Mouse (Mus musculus): Measurements from ENCODE around the gene Dnal1. TPM values are rescaled to one million over a fixed set of nuclear protein-coding genes. Genes with fewer than 3 reads are reported as not detected.
A peak's percentile ranks its signal among the peaks of the same experiment; 100 is the strongest.
"Not testable (repeated sequence)": the region's sequence is repeated elsewhere in the genome, so short reads cannot be mapped to it uniquely, and the experiment has no call there.

Gene Dnal1
- total RNA-seq (2022) = 10 to 100 TPM; 76.7 to 97.3 (median 85.4) TPM

DNA sequence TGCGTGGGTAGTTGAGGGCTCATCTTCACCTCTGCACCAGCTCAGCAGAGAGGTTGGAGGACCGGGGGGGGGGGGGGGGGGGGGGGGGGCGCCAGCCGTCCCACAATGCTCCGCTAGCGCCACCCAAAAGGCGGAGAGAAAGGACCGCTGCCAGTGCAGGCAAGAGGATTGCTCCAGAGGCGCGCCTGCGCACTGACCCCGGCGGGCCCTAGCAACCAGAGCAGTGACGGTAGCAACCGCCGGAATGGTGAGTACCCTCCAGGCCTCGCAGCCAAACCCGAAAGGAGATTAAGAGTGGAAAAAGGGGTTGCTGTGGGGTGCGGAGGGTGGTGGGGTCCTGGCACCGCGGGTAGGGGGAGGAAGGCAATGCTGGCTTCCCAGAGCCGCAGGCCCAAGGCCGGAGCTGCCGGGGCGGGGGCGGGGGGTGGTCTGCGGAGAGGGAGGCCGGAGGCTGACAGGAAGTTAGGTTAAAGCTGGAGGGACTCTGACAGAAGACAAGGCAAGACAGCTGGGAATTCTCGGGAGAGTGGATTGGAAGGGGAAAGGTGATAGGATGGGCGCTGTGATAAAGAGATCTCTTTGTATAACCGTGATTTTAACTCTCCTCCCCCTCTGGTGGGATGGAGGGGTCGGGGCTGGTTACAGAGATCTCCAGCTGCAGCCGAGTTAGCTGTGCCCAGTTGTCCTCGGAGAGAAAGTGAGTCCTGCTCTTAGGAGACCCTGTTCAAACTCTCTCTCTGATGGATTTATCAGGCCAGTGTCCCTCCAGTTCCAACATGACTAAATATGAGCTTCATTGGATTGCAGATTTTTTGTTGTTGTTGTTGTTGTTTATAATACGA lies at the start of gene Dnal1:
TSS of gene Dnal1 (plus strand) at position 214 of the 842 bp plus-strand sequence.
- peak; percentile 74 to 85 for DNase-seq (ENCODE audit: low spot score in 2 of 2)

DNA sequence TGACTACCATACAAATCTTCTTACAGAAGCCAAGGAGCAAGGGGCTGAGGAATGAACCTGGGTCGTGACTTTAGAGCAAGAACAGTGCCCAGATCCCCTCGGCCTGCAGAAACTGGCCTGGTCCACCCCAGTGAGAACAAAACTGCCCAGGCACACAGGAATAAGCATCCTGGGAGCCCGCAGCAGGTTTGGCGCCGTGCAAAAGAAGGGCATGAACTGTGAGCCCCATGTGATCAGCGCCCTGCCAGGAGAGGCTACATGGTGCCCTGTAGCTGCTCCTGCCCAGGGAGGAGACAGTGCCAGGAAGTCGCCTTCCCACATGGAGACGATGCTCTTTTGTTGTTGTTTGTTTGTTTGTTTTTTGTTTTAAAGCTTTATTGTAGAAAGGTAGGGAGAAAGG lies 49.5 kb upstream of the Dnal1 start:
- DNase-seq (ENCODE audit: low spot score in 2 of 2) = no peak

GRCm38 (mm10) chr12:84067752-84068151 lies 46.4 kb upstream of the Dnal1 start:
- no peak for DNase-seq (ENCODE audit: low spot score in 2 of 2)

DNA sequence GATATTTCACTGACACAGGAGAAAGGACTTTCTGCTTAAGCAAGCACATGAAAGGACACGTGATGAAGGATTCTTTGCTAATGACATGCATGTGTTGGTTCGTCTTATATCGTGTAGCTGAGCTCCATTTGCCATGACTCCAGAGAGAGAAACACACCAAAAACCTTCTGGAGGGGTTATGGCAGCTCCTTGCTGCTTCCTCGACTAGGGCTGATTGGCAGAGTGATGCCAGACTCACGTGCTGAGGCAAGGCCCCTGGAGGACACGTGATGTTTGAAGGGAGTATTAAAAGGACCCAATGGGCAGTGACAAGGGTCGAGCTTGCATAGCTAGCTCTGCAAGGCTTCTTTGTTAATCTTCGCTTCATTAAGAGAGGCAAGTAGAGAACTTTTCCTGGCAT lies 45.9 kb upstream of the Dnal1 start:
- no peak for DNase-seq (ENCODE audit: low spot score in 2 of 2)

- DNase-seq (ENCODE audit: low spot score in 2 of 2) = no peak
These were observed 45.2 kb upstream of the Dnal1 start, which contains the start of gene Acot5 for GRCm38 (mm10) chr12:84068986-84069385. Acot5 (plus strand) TSS chr12:84069325.

DNA sequence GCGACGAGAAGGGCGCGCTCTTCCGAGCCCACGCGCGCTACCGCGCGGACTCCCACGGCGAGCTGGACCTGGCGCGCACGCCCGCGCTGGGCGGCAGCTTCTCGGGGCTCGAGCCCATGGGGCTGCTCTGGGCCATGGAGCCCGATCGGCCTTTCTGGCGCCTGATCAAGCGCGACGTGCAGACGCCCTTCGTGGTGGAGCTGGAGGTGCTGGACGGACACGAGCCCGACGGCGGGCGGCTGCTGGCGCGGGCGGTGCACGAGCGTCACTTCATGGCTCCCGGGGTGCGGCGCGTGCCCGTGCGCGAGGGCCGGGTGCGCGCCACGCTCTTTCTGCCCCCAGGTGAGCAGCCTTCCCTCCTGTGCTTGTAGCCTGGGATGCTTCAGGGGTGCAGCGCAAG lies 44.6 kb upstream of the Dnal1 start:
- peak in 1 of 2 experiments; percentile 30 for DNase-seq (ENCODE audit: low spot score in 2 of 2)

DNA sequence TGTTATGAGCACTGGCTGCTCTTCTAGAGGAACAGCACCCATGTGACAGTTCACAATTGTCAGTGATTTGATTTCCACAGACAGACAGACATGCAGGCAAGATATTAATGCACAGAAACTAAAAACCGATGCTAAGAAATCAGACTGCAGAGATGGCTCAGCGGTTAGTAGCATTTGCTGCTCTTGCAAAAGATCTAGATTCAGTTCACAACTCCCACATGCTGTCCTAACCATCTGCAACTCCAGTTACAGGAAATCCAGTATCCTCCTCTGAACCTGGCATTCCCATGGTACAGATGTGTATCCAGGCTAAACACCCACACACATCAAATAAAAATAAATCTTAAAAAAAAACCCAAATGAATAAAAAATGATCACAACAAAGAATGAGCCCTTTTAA lies 42.5 kb upstream of the Dnal1 start:
- DNase-seq (ENCODE audit: low spot score in 2 of 2) = peak; percentile 37 to 59

GRCm38 (mm10) chr12:84077371-84077990 lies 36.7 kb upstream of the Dnal1 start:
- DNase-seq (ENCODE audit: low spot score in 2 of 2) = no peak

- DNase-seq (ENCODE audit: low spot score in 2 of 2) = no peak
These were observed 30.3 kb upstream of the Dnal1 start for GRCm38 (mm10) chr12:84083842-84084241.

DNA sequence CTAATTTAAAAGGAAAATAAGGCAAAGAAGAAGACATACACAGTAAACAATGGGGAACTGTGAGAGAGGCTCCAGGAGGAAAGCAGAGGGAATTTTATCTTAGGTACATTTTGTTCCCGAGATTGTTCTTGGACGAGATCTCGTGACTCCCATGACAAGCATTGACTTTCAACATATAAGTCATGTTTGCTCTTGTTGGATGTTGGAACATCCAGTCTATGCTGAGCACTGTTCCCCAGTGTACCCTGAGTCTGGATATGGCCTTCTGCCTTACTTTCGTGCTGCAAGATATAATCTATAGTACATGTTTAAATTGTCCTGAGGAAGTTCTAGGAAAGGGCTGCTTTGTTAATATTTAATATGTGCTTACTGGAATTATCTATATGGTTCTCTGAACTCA lies 29.6 kb upstream of the Dnal1 start:
- DNase-seq (ENCODE audit: low spot score in 2 of 2) = no peak

GRCm38 (mm10) chr12:84094666-84095065 lies 19.5 kb upstream of the Dnal1 start:
- DNase-seq (ENCODE audit: low spot score in 2 of 2) = not testable (repeated sequence)

- no peak for DNase-seq (ENCODE audit: low spot score in 2 of 2)
These were observed 14.6 kb upstream of the Dnal1 start for GRCm38 (mm10) chr12:84099605-84100004.

DNA sequence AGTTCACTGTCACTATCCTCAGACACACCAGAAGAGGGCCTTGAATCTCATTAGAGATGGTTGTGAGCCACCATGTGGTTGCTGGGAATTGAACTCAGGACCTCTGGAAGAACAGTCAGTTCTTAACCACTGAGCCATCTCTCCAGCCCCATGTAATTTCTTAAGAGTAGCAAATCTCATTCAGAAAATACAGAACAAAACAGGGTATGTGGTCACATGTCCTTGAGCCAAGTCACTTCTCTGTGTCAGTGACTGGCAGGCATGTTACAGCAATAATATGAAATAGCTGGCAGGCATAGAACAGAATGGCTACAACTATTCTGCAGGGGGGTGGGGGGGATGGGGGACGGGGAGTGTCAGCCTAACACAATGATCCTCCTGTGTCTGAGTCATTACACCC lies 14.1 kb upstream of the Dnal1 start:
- DNase-seq (ENCODE audit: low spot score in 2 of 2) = no peak

- peak in 1 of 2 experiments; percentile 32 for DNase-seq (ENCODE audit: low spot score in 2 of 2)
These were observed 13.3 kb upstream of the Dnal1 start, which contains the start of gene Acot6 for GRCm38 (mm10) chr12:84100604-84101492. Acot6 (plus strand) TSS chr12:84100654.

DNA sequence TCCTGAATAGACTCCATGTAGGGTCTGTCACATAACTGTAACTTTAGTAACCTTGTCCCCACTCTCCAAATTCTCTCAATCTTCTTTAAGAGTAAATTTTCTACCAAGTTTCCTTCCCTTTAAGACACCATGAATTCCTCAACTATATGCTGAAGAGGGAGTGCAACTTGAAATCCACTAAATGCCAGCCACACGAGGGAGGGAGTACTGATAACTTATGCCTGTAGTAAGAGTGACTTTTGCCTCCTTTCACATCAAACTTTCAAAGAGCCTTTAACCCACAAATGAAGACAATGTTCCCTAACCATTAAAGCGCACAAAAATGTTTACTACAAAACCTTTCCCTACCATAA lies 12.7 kb upstream of the Dnal1 start:
- DNase-seq (ENCODE audit: low spot score in 2 of 2) = no peak

DNA sequence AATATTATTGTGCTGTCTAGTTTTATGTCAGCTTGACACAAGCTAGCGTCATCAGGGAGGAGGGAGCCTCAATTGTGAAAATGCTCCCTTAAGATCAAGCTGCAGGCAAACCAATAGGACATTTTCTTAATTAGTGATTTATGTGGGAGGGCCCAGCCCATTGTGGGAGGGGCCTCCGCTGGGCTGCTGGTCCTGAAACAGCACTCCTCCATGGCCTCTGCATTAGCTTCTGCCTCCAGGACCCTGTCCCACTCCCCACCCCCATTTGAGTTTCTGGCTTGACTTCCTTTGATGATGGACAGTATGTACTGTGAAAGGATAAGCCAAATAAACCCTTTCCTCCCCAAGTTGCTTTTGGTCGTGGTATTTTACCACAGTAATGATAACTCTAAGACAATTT lies 7.2 kb upstream of the Dnal1 start:
- no peak for DNase-seq (ENCODE audit: low spot score in 2 of 2)

DNA sequence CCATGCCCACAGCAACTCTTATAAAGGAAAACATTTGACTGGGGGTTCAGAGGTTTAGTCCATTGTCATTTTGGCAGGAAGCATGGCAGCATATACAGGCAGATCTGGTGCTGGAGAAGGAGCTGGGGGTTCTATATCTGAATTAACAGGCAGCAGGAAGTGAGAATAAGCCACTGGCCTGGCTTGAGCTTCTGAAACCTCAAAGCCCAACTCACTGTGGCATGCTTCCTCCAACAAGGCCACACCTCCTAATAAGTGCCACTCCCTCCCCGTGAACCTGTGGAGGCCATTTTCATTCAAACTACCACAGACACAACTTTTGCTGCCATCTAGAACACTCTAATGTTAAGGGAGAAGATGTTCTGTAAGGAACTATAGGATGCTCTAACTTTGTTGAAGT lies 6.5 kb upstream of the Dnal1 start:
- DNase-seq (ENCODE audit: low spot score in 2 of 2) = no peak

GRCm38 (mm10) chr12:84109924-84110323 lies 4.2 kb upstream of the Dnal1 start:
- DNase-seq (ENCODE audit: low spot score in 2 of 2) = no peak

DNA sequence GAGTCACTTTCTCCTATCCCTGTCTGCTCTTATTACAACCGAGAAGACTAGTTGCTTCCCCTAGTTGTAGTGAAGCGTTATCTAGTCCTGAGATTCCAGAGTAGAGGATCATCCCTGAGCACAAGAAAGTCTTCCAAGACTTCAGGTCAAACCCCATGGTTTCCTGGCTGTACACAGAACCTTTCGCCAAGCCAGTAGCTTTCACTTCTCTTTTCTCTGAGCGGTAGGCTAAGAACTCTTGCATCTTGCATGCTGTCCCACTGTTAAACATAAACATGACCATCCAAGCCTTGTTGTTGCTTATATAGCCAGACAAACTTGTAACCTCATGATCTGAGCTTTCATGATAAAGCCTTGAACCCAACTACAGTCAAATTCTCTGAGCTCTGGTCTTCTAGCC lies 3.4 kb upstream of the Dnal1 start:
- DNase-seq (ENCODE audit: low spot score in 2 of 2) = no peak

DNA sequence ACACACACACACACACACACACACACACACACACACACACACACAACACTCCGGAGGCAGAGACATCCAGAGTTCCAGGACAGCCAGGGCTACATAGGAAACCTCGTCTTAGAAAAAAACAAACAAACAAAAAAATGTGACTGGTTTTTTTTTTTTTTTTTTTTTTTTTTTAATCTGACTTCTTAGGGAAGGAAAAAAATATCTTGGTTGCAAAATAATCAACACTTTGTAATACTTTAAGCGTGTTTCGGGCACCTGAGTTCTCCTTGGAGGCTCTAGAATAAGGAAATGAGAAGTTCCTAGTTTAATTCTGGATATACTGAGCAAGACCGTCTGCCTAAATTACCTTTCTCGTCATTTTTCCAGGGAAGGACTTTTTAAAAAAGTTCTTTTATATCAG lies 490 bp upstream of the Dnal1 start:
- DNase-seq (ENCODE audit: low spot score in 2 of 2) = no peak

- no peak for DNase-seq (ENCODE audit: low spot score in 2 of 2)
These were observed 5.4 kb downstream of the Dnal1 start for GRCm38 (mm10) chr12:84119584-84119983.

- no peak for DNase-seq (ENCODE audit: low spot score in 2 of 2)
These were observed 11.7 kb downstream of the Dnal1 start for GRCm38 (mm10) chr12:84125892-84126291.

Data from layer of hippocampus, adult 8-10 months (tissue).